Mouse (Mus musculus): Measurements from ENCODE around the gene Myl6. TPM values are rescaled to one million over a fixed set of nuclear protein-coding genes. Genes with fewer than 3 reads are reported as not detected.

The Myl6 gene
- polyA plus RNA-seq (2012; rRNA removed): 1,613 and 1,784 TPM in 2 replicates

- under 1% methylated on average over 45 of the region's 45 CpGs for WGBS
- DNase-seq (ENCODE audit: low read depth, low spot score): peak; percentile 91
These were observed at the start of gene Myl6 for GRCm38 (mm10) chr10:128493695-128494666. Gene Myl6, minus strand, starts transcription at chr10:128494145.

- 49% methylated on average over 2 of the region's 2 CpGs for WGBS
These were observed 49.2 kb upstream of the Myl6 start for GRCm38 (mm10) chr10:128543100-128543499.

GRCm38 (mm10) chr10:128538340-128538870, 44.5 kb upstream of the Myl6 start:
- WGBS: 90% methylated on average over 1 of the region's 1 CpGs

More at GRCm38 (mm10) chr10:128543100-128543499, 49.2 kb upstream of the Myl6 start:
- no peak for DNase-seq (ENCODE audit: low read depth, low spot score)

GRCm38 (mm10) chr10:128536266-128536940, 42.5 kb upstream of the Myl6 start:
- DNase-seq (ENCODE audit: low read depth, low spot score): peak; percentile 93
- 10% methylated on average over 18 of the region's 18 CpGs for WGBS

More at GRCm38 (mm10) chr10:128538340-128538870, 44.5 kb upstream of the Myl6 start:
- DNase-seq (ENCODE audit: low read depth, low spot score): no peak

- 65% methylated on average over 4 of the region's 4 CpGs for WGBS
- DNase-seq (ENCODE audit: low read depth, low spot score): no peak
These were observed 41.8 kb upstream of the Myl6 start for GRCm38 (mm10) chr10:128535624-128536265.

- no peak for DNase-seq (ENCODE audit: low read depth, low spot score)
- WGBS: 64% methylated on average over 2 of the region's 2 CpGs
These were observed 41.3 kb upstream of the Myl6 start for GRCm38 (mm10) chr10:128535206-128535605.

GRCm38 (mm10) chr10:128526366-128527356, 32.7 kb upstream of the Myl6 start:
- DNase-seq (ENCODE audit: low read depth, low spot score): no peak
- 25% methylated on average over 28 of the region's 28 CpGs for WGBS

GRCm38 (mm10) chr10:128525671-128526308, 31.8 kb upstream of the Myl6 start, which contains the start of gene Esyt1:
Gene Esyt1, minus strand, starts transcription at chr10:128525871.
- WGBS: 1% methylated on average over 37 of the region's 37 CpGs
- DNase-seq (ENCODE audit: low read depth, low spot score): peak; percentile 97

- no peak for DNase-seq (ENCODE audit: low read depth, low spot score)
- WGBS: under 1% methylated on average over 58 of the region's 58 CpGs
These were observed 31.1 kb upstream of the Myl6 start for GRCm38 (mm10) chr10:128524732-128525662.

- 39% methylated on average over 11 of the region's 11 CpGs for WGBS
- DNase-seq (ENCODE audit: low read depth, low spot score): no peak
These were observed 30.3 kb upstream of the Myl6 start for GRCm38 (mm10) chr10:128524111-128524731.

- no peak for DNase-seq (ENCODE audit: low read depth, low spot score)
- WGBS: 82% methylated on average over 6 of the region's 6 CpGs
These were observed 28.4 kb upstream of the Myl6 start for GRCm38 (mm10) chr10:128522351-128522750.

GRCm38 (mm10) chr10:128520591-128520990, 26.6 kb upstream of the Myl6 start:
- WGBS: 91% methylated on average over 16 of the region's 16 CpGs
- DNase-seq (ENCODE audit: low read depth, low spot score): no peak

GRCm38 (mm10) chr10:128518833-128519232, 24.9 kb upstream of the Myl6 start:
- 82% methylated on average over 7 of the region's 7 CpGs for WGBS
- DNase-seq (ENCODE audit: low read depth, low spot score): no peak

- no peak for DNase-seq (ENCODE audit: low read depth, low spot score)
These were observed 22.7 kb upstream of the Myl6 start for GRCm38 (mm10) chr10:128516677-128517076.

GRCm38 (mm10) chr10:128516029-128516428, 22.1 kb upstream of the Myl6 start:
- 79% methylated on average over 20 of the region's 20 CpGs for WGBS
- DNase-seq (ENCODE audit: low read depth, low spot score): no peak

More at GRCm38 (mm10) chr10:128516677-128517076, 22.7 kb upstream of the Myl6 start:
- WGBS: 68% methylated on average over 6 of the region's 6 CpGs

- DNase-seq (ENCODE audit: low read depth, low spot score): no peak
- WGBS: 77% methylated on average over 4 of the region's 4 CpGs
These were observed 21.1 kb upstream of the Myl6 start for GRCm38 (mm10) chr10:128515044-128515443.
